Mouse (Mus musculus): Measurements from ENCODE around the gene Dync1li1.

DNA sequence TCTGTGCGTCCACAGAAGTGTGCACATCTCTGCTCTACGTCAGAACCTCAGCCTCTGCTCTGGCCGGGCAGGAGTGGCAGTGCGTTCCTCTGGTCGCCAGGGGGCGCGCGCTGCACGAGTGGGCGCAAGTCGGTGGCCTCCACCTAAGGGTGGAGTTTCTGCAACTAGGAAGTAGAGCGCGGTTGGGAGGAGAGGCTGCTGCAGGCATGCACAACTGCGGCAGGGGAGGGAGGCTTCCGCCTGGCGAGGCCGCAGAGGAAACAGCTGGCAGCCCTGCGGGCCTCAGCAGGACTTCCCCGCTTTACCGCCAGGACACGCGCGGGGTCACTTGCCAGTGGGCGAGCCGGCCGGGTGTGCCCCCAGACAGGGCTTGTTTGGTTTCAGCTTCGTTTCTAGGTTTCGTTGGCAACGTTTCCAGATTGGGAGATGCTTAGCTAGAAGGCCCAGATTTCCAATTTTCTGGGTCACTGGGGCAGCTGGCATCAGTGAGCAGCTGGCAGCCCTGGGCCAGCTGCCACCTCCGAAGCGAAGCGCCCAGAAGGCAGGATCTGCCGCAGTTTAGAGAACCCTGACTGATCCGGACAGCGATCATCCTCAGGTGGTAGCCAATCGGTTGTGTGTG lies 64.4 kb downstream of the Dync1li1 start:
- TF ChIP-seq CTCF (IDR thresholded peaks at IDR 0.05; ENCODE audit: control insufficient read depth, insufficient read depth, insufficient read length) = peak; percentile 98
- no peak for TF ChIP-seq CEBPB (IDR thresholded peaks at IDR 0.05; ENCODE audit: low read depth)
- no peak for TF ChIP-seq MYOG (IDR thresholded peaks at IDR 0.05; ENCODE audit: control insufficient read depth, extremely low read depth, insufficient read length)

Data from C2C12 (cell line).